Mouse (Mus musculus) brain, embryonic 14.5 days (tissue): ENCODE measurements around the gene Olfr1274-ps.
"Not testable (repeated sequence)": the region's sequence is repeated elsewhere in the genome, so short reads cannot be mapped to it uniquely, and the experiment has no call there.

Source experiments
- CTCF ChIP-seq: fragments of 200-500 bp; IDR thresholded peaks from 2 replicates; pipeline ENCODE4 v1.5.1; 2012; ENCODE audit warnings: inconsistent platforms, mild to moderate bottlenecking, moderate library complexity, borderline replicate concordance; ENCODE audit not compliant: insufficient read depth, insufficient read length; ENCODE audit errors: extremely low read depth
- POLR2A ChIP-seq: fragments of 200-500 bp; IDR thresholded peaks from 2 replicates; pipeline ENCODE4 v1.6.1; 2012; ENCODE audit warnings: mild to moderate bottlenecking, inconsistent platforms, borderline replicate concordance; ENCODE audit not compliant: poor library complexity, insufficient read depth, insufficient read length, severe bottlenecking; ENCODE audit errors: extremely low read depth

DNA sequence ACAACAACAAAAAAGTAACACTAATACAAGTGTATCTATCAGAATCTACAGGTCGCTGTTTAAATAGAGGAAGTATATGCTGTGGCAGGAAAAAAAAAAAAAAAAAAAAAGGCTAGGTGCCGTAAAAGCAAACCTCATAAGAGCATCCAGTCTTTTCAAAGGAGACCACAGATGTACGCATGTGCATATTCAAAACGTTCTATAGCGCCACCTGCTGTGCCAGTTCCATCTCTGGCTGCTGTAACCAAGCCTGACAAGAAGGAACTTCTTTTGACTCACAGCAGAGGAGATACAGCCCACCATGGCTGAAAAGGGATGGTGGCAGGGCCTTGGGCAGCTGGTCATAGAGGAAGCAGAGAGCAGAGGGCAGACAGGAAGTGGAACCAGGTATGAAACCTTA is 39.0 kb downstream of the Olfr1274-ps start:
- not testable (repeated sequence) for TF ChIP-seq CTCF, POLR2A
